Mouse (Mus musculus): Measurements from ENCODE around the gene Rfx4. TPM values are rescaled to one million over a fixed set of nuclear protein-coding genes. Genes with fewer than 3 reads are reported as not detected.

Gene Rfx4
- polyA plus RNA-seq, 1 experiment from 2014 or later, result 34.3 TPM

- Histone ChIP-seq H3K4me2 (replicated peaks) (no peak overlapping the region), H3K27me3 (no peaks in the 10 kb centered on the region), H3K4me1 (replicated peaks) (peaks cover 22% of the 10 kb centered on the region), H3K27ac (no peak overlapping the region), H3K9me3 (no peaks in the 10 kb centered on the region), H3K36me3 (peaks cover 15% of the 10 kb centered on the region; the same call in 1 of the 2 replicates), H3K9ac (replicated peaks) (no peak overlapping the region), H3K4me3 (replicated peaks) (no peak overlapping the region)
- 89% methylated on average over 7 of the region's 7 CpGs for WGBS
- no peak for ATAC-seq
These were observed 179.8 kb downstream of the Rfx4 start for GRCm38 (mm10) chr10:84935553-84936209.

- no peak for ATAC-seq
- 87% methylated on average over 4 of the region's 4 CpGs for WGBS
- H3K4me3 ChIP-seq (replicated peaks), result no peak overlapping the region
These were observed 181.1 kb downstream of the Rfx4 start for GRCm38 (mm10) chr10:84936832-84937515.

GRCm38 (mm10) chr10:84938094-84938820 is 182.4 kb downstream of the Rfx4 start:
- no peak overlapping the region for H3K27ac ChIP-seq
- H3K4me3 ChIP-seq (replicated peaks), result no peak overlapping the region
- H3K9me3 ChIP-seq, result no peaks in the 10 kb centered on the region
- ATAC-seq, result no peak
- no peaks in the 10 kb centered on the region for H3K27me3 ChIP-seq
- no peak overlapping the region for H3K4me2 ChIP-seq (replicated peaks)
- 83% methylated on average over 14 of the region's 14 CpGs for WGBS
- H3K4me1 ChIP-seq (replicated peaks), result peaks cover 11% of the 10 kb centered on the region
- H3K9ac ChIP-seq (replicated peaks), result no peak overlapping the region
- peaks cover 15% of the 10 kb centered on the region; the same call in 1 of the 2 replicates for H3K36me3 ChIP-seq

More at GRCm38 (mm10) chr10:84936832-84937515, 181.1 kb downstream of the Rfx4 start:
- Histone ChIP-seq H3K27me3 (no peaks in the 10 kb centered on the region), H3K27ac (no peak overlapping the region), H3K36me3 (peaks cover 15% of the 10 kb centered on the region; the same call in 1 of the 2 replicates), H3K4me1 (replicated peaks) (peaks cover 16% of the 10 kb centered on the region), H3K9me3 (no peaks in the 10 kb centered on the region), H3K4me2 (replicated peaks) (no peak overlapping the region), H3K9ac (replicated peaks) (no peak overlapping the region)

DNA sequence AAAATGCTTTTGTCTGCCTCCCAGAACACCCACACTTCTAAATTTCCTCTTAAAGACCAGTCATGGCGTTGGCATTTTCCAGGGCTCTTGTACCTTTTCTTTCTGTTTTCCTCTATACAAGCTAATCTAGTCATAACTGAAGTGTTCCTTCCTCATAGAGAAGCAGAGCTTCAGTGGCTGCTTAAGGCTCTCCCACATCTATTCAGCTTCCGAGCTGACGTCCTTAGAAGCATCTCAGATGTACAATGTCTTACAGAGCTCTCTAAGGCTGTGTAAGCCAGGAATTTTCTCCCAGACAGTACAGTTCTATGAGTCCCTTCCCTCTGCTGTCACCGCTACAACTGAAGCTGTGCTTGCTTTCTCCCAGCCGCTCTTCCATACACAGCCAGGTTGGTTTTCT is 183.0 kb downstream of the Rfx4 start:
- Histone ChIP-seq H3K36me3 (peaks cover 15% of the 10 kb centered on the region; the same call in 1 of the 2 replicates), H3K9ac (replicated peaks) (no peak overlapping the region), H3K4me2 (replicated peaks) (no peak overlapping the region), H3K4me1 (replicated peaks) (peaks cover 11% of the 10 kb centered on the region), H3K4me3 (replicated peaks) (no peak overlapping the region), H3K27ac (no peak overlapping the region), H3K27me3 (no peaks in the 10 kb centered on the region), H3K9me3 (no peaks in the 10 kb centered on the region)
- no peak for ATAC-seq
- 80% methylated on average over 5 of the region's 5 CpGs for WGBS

GRCm38 (mm10) chr10:84940356-84940755 is 184.5 kb downstream of the Rfx4 start:
- Histone ChIP-seq H3K27me3 (no peaks in the 10 kb centered on the region), H3K4me3 (replicated peaks) (no peak overlapping the region), H3K9me3 (no peaks in the 10 kb centered on the region), H3K4me2 (replicated peaks) (no peak overlapping the region), H3K9ac (replicated peaks) (no peak overlapping the region), H3K27ac (no peak overlapping the region), H3K36me3 (peaks cover 15% of the 10 kb centered on the region; the same call in 1 of the 2 replicates), H3K4me1 (replicated peaks) (0 out of 2 replicates have a peak, but pooled peaks cover 4% of the 10 kb centered on the region)
- no peak for ATAC-seq
- WGBS, result 78% methylated on average over 1 of the region's 1 CpGs

- Histone ChIP-seq H3K27me3 (no peaks in the 10 kb centered on the region), H3K4me3 (replicated peaks) (no peak overlapping the region), H3K27ac (no peak overlapping the region), H3K4me2 (replicated peaks) (no peak overlapping the region), H3K4me1 (replicated peaks) (no peaks in the 10 kb centered on the region), H3K36me3 (peaks cover 20% of the 10 kb centered on the region), H3K9ac (replicated peaks) (no peak overlapping the region), H3K9me3 (no peaks in the 10 kb centered on the region)
- no peak for ATAC-seq
- WGBS, result 100% methylated on average over 3 of the region's 3 CpGs
These were observed 189.8 kb downstream of the Rfx4 start for GRCm38 (mm10) chr10:84945692-84946091.

GRCm38 (mm10) chr10:84948970-84949683 is 193.3 kb downstream of the Rfx4 start:
- Histone ChIP-seq H3K27me3 (no peaks in the 10 kb centered on the region), H3K9me3 (no peaks in the 10 kb centered on the region), H3K36me3 (peaks cover 24% of the 10 kb centered on the region), H3K4me1 (replicated peaks) (no peaks in the 10 kb centered on the region), H3K27ac (no peak overlapping the region), H3K9ac (replicated peaks) (no peak overlapping the region), H3K4me3 (replicated peaks) (no peak overlapping the region), H3K4me2 (replicated peaks) (no peak overlapping the region)
- ATAC-seq, result no peak
- 82% methylated on average over 8 of the region's 8 CpGs for WGBS

- Histone ChIP-seq H3K4me3 (replicated peaks) (no peak overlapping the region), H3K9me3 (no peaks in the 10 kb centered on the region), H3K27ac (no peak overlapping the region), H3K4me1 (replicated peaks) (no peaks in the 10 kb centered on the region), H3K36me3 (peaks cover 24% of the 10 kb centered on the region), H3K4me2 (replicated peaks) (no peak overlapping the region), H3K9ac (replicated peaks) (no peak overlapping the region), H3K27me3 (no peaks in the 10 kb centered on the region)
- no peak for ATAC-seq
- WGBS, result 87% methylated on average over 3 of the region's 3 CpGs
These were observed 193.8 kb downstream of the Rfx4 start for GRCm38 (mm10) chr10:84949684-84950010.

- no peak overlapping the region for H3K9ac ChIP-seq (replicated peaks)
- WGBS, result 82% methylated on average over 4 of the region's 4 CpGs
- no peak overlapping the region for H3K4me3 ChIP-seq (replicated peaks)
- H3K4me1 ChIP-seq (replicated peaks), result no peaks in the 10 kb centered on the region
- no peaks in the 10 kb centered on the region for H3K9me3 ChIP-seq
- peaks cover 24% of the 10 kb centered on the region for H3K36me3 ChIP-seq
- no peak overlapping the region for H3K4me2 ChIP-seq (replicated peaks)
- H3K27me3 ChIP-seq, result no peaks in the 10 kb centered on the region
- no peak overlapping the region for H3K27ac ChIP-seq
- ATAC-seq, result no peak
These were observed 194.5 kb downstream of the Rfx4 start for GRCm38 (mm10) chr10:84950384-84950783.

GRCm38 (mm10) chr10:84954236-84954635 is 198.4 kb downstream of the Rfx4 start:
- 92% methylated on average over 10 of the region's 10 CpGs for WGBS
- ATAC-seq, result no peak

More at GRCm38 (mm10) chr10:84954236-84954635, 198.4 kb downstream of the Rfx4 start:
- Histone ChIP-seq H3K4me2 (replicated peaks) (no peak overlapping the region), H3K36me3 (peaks cover 16% of the 10 kb centered on the region; the same call in 1 of the 2 replicates), H3K27me3 (no peaks in the 10 kb centered on the region), H3K9ac (replicated peaks) (no peak overlapping the region), H3K4me3 (replicated peaks) (no peak overlapping the region), H3K4me1 (replicated peaks) (no peaks in the 10 kb centered on the region), H3K27ac (no peak overlapping the region), H3K9me3 (no peaks in the 10 kb centered on the region)
